Mouse (Mus musculus) cerebellum, postnatal 25 days (tissue): ENCODE measurements around the gene Rora.

Source experiments
- DNase-seq, 2 experiments: peaks; one replicate each; pipeline ENCODE4 v3.0.0; 2021; ENCODE audit warnings: mixed read lengths in 2 of 2

Rora gene

GRCm38 (mm10) chr9:69246225-69246624 is 592.6 kb downstream of the Rora start:
- DNase-seq: peak; percentile 17 to 34

GRCm38 (mm10) chr9:69249586-69249985 is 596.0 kb downstream of the Rora start:
- peak; percentile 27 to 60 for DNase-seq

- DNase-seq: no peak
These were observed 596.7 kb downstream of the Rora start for GRCm38 (mm10) chr9:69250326-69250725.

GRCm38 (mm10) chr9:69258506-69258905 is 604.9 kb downstream of the Rora start:
- DNase-seq: no peak

- DNase-seq: peak; percentile 68 to 79
These were observed 605.8 kb downstream of the Rora start for GRCm38 (mm10) chr9:69259382-69259781.

- no peak for DNase-seq
These were observed 611.6 kb downstream of the Rora start for GRCm38 (mm10) chr9:69265151-69265550.

- DNase-seq: no peak
These were observed 616.8 kb downstream of the Rora start for GRCm38 (mm10) chr9:69270374-69270773.

- DNase-seq: no peak
These were observed 617.3 kb downstream of the Rora start for GRCm38 (mm10) chr9:69270931-69271330.

- peak in 1 of 2 experiments; percentile 57 for DNase-seq
These were observed 619.3 kb downstream of the Rora start for GRCm38 (mm10) chr9:69272884-69273283.

- DNase-seq: no peak
These were observed 621.3 kb downstream of the Rora start for GRCm38 (mm10) chr9:69274766-69275485.

GRCm38 (mm10) chr9:69277256-69277655 is 623.7 kb downstream of the Rora start:
- DNase-seq: no peak

- no peak for DNase-seq
These were observed 631.4 kb downstream of the Rora start for GRCm38 (mm10) chr9:69285011-69285410.

GRCm38 (mm10) chr9:69288113-69288512 is 634.5 kb downstream of the Rora start:
- DNase-seq: no peak

GRCm38 (mm10) chr9:69288586-69288985 is 635.0 kb downstream of the Rora start:
- DNase-seq: no peak

GRCm38 (mm10) chr9:69289056-69290017 is 635.8 kb downstream of the Rora start:
- peak; percentile 89 to 91 for DNase-seq

GRCm38 (mm10) chr9:69290018-69290880 is 636.7 kb downstream of the Rora start:
- DNase-seq: peak; percentile 58 to 60

GRCm38 (mm10) chr9:69290881-69291450 is 637.4 kb downstream of the Rora start:
- peak; percentile 72 to 77 for DNase-seq

GRCm38 (mm10) chr9:69291451-69291850 is 637.9 kb downstream of the Rora start:
- no peak for DNase-seq

- DNase-seq: no peak
These were observed 638.8 kb downstream of the Rora start for GRCm38 (mm10) chr9:69292353-69292752.

- DNase-seq: no peak
These were observed 639.4 kb downstream of the Rora start for GRCm38 (mm10) chr9:69292776-69293687.

GRCm38 (mm10) chr9:69293688-69294074 is 640.1 kb downstream of the Rora start:
- DNase-seq: no peak
